Mouse (Mus musculus): ENCODE results near the gene Soga1.

Gene Soga1

DNA sequence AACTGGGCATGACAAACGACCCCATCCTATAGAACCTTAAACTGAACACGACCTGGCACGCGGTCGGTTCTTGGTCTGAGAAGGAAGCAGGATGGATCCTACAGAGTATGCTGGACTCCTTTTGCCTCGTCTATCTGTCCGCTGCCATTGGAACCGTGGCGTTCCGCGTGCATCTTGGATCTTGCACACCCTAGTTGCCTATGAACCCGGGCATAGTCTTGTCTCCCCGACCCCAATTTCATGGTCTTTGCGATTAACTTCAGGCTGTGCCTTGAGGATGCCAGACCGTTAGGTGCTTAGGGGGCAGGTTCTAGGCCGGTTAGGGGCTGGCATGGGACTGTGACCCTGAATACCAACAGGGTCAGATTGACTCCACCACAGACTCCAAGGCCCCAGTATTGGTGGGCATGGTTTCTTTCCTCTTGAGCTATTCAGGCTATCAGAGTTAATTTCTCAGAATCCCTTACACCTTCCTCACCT, 687 bp upstream of the Soga1 start:
- DNase-seq, result no peak

DNA sequence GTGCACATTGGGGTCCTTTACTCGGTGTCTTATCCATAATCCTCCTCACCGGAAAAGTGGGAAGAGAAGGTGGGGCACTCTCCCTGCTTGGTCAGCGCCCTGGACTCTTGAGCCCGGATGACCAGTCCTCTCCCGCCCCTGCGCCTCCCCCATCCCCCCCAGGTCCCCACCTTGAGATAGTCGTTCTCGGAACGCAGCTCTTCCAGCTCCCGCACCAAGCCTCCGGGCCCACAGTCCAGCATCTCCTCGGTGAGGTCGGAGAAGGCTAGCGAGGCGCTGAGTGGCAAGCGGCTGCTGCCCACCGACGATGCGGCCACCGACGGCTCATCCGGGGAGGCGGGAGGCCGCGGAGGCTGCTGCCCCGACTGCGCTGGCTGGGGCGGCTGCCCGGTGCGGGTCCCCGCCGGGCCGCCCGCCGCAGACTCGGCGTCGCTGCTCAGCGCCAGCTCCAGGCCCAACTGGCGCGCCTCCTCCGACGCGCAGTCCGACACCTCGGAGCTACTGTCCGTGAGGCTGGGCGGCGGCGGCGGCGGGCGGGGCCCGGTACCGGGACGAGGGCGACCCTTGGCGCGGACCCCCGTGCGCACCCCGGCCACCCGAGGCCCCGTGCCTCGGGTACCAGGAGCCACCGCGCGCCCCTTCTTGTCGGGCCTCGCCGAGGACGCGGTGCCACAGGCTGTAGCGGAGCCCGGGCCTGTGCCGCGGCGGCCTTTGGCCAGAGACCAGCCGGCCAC, 828 bp downstream of the Soga1 start:
- peak; percentile 38 to 60 for DNase-seq

DNA sequence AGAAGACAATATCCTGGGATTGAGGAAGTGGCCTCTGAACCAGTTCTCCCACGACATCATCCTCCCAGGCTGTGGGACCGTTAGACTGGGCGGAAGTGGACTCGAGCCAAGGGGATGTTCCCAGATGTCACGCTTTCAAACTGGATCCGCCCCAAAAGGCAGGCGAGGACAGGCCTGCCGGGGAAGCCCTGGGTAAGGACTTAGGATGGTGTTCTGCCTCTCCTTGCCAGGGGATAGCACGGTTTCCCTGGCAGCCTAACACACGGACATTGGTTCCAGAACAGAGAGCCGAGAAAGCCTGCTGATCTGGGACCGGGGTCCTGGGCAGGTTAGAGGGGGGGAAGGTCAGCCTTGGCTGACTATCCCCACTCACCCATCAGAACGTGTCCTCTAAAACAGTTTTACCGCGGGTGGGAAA, 1.4 kb downstream of the Soga1 start:
- peak; percentile 89 to 92 for DNase-seq

DNA sequence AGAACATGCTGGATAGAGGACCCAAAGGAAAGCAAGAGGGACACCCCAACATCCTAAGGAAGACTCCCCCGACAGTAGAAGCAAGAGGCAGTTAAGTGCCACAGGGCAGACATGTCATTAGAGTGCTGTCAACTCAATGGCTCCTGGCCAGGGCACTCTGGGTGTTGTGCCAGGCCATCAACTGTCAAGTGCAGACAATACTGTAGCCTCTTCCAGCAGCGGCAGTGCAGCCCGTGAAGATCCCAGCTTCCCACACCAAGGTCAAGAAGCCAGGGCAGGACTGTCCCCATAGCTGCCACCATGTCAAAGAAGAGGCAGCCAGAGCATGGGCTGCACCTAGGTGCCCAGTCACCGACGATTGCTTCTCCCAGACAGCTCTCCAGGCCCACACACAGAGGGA, 1.9 kb downstream of the Soga1 start:
- DNase-seq, result peak; percentile 37 to 56

DNA sequence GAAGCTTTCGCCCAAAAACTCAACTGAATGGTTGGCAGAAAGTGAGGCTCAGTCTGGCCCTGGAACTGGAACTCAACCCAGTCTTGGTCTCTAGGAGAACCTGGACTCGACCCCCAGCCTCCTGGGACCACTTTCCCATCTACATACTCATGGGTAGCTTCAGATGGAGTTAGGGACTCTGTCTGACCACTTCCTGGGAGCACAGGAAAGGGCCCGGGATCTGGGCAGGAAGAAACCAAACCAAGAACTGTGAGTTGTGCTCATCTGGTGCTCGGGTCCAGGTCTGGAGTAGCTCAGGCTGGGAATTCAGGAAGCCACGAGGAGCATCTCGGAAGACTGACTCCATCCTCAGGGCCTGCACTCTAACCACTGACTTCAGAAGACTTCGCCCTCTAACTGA, 2.5 kb downstream of the Soga1 start:
- DNase-seq, result no peak

DNA sequence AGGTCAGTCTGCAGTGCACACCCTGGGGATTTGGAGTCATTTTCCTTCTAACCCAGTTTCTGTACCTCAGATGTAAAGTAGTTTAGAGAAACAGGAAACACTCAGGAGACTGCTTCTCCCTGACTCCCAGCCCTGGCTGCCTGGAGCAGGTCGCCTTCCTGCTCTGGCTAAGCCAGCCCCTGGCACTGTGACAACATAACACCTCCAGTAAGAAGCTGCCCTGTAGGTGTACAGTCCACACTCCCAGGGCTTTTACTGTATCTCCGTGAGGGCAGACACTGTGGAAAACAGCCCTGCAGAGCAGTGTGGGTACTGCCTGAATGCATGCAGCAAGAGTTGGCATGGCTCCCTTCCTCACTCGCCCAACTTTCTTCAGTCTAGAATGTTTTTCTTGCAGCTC, 3.4 kb downstream of the Soga1 start:
- DNase-seq, result peak; percentile 50 to 61

DNA sequence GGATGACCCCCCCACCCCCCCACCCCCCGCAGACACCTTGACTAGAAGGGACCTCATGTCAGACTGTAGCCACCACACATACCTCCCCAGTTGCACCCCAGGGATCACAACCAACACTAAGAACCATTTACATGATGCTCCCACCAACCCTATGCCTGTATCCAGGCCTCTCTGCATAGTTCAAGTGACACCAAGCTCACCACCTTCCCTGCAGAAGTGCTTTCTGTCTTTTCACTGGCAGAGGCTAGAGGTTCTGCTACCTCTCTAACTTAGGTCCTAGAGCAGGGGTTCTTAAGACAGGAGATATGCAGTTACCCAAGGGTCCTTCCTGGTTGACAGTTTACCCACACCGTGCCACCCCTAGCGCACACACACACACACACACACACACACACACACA, 3.8 kb downstream of the Soga1 start:
- no peak for DNase-seq

DNA sequence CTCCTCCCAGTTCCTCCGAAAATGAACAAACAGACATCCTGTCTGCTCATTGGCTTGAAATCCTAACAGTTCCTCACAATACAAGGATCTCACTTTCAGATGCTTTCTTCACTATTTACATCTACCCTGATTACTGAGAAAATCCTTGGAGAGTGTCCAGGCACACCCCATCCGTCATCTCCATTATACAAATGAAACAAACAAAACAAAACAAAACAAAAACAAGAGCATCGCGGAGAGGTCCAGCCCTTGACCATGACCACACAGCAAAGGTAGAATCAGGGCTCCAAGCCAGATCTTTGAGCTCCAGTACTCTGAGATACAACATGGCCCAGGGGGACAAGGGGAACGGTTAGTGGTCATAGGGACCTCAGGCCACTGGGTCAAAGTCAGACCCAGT, 4.3 kb downstream of the Soga1 start:
- no peak for DNase-seq

DNA sequence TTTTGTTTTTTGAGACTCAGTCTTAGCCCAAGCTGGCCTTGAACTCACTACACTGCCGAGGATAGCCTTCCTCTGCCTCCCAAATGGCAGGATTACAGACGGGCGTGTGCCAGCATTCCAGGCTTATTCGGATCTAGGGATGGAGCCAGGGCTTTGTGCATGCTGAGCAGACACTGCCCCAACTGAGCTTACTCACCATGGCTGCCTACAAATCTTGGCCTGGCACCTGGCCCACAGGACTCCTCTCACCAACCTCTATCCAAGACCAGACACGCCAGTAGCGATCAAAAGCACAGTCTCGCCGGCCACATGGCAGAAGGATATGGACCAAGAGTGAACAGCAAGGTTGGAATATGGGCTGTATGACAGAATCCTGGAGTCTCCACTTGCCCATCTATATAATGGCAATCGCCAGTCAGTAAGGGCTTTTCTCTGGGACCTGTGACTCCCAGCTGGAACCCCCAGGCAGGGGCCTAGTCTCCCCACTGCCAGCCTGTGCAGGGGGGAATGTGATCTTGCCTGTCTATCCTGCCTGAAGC, 4.8 kb downstream of the Soga1 start:
- DNase-seq, result no peak

DNA sequence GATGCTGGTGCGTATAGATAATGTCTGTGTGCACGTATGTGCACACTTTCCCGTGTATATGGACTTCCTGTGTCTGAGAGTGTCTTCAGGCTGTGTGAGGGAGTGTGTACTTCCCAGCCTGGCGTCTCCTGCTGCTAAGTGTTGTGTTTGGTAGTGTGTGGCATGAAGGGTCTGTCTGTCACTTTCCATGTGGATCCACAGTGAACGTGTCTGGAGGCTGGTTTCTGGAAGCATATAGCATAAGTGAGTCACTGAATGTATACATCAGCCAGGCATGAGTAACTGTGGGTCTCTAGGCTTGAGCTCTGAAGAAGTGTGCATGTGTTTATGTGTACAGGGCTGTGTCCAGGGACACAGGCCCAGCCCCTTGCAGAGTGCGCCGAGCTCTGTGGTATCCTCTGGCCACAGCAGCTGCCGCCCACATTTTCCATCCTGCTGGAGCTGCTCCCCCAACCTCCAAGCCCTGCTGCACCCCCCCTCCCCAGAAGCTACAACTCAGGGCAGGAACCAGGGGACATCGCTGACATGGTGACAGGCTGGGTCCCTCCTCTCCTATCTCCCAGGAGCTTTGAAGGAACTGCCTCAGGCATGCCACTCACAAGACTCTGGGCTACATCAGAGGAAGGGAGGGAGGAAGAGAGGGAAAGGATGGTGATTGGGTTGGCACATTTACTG, 5.5 kb downstream of the Soga1 start:
- no peak for DNase-seq

DNA sequence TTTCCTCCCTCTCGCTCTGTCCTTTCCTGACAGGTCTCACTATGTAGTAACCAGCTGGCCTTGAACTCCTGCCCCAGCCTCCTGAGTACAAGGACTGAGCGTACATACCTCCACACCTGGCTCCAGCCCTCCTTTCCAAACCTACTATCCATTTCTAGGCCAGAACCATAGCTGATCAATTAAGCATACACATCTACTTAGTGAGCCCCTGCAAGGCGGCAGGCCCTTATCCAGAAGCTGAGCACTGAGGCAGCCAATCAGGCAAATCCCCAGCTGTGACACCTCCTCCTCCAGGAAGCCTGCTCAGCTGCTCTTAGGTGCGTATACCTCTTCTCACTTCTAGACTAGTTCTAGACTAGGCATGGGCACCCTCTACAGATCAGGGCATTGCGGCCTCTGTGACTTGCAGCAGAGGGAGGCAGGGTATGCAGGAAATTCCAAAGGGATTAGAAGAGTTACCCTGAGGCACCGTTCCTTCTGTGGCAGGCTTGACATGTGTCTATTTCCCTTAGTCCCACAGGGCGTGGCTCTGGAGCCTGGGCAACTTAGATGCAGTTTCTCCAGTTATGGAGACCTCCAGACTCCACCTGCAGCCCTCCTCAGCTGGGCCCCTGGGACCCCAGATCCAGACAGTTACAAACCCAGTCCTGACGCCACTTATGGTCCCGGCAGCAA, 6.6 kb downstream of the Soga1 start:
- no peak for DNase-seq

DNA sequence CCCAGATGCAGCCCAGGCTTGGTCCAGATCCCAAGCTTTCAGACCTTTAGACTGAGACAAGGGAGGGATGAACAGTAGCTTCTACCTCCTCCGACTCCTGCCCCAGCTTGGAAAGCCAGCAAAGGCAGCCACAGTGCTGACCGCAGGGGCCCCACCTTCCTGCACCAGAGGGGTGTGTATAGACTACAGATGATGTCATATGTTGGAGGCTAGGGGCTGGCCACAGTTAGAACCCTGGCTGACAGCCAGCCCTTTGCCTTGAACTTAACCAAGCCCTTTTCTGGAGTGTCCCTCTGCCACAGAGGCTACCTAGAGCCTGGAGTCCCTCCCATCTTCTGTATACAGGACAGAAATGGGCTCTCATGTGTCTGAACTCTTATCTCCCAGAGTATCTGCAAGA, 7.5 kb downstream of the Soga1 start:
- DNase-seq, result peak; percentile 65 to 78

DNA sequence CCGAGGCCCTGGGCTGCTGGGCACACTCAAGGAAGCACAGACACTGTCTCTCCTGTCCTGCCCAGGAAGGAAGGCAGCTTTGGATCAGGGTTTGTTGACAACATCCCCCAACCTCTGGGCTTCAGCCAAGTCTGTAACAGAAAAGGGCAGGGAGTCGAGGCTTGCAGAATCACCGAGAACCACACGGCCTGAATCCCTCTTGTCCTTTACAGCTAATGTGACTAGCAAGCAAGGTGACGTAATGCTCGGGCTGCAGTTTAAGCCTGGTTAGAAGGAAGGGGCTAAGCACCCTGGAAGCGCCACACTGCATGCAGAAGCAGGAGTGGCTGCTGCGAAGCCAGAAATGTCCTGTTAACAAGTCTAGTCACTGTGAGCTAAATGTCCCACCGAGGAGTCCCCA, 8.7 kb downstream of the Soga1 start:
- DNase-seq, result peak; percentile 64 to 71

DNA sequence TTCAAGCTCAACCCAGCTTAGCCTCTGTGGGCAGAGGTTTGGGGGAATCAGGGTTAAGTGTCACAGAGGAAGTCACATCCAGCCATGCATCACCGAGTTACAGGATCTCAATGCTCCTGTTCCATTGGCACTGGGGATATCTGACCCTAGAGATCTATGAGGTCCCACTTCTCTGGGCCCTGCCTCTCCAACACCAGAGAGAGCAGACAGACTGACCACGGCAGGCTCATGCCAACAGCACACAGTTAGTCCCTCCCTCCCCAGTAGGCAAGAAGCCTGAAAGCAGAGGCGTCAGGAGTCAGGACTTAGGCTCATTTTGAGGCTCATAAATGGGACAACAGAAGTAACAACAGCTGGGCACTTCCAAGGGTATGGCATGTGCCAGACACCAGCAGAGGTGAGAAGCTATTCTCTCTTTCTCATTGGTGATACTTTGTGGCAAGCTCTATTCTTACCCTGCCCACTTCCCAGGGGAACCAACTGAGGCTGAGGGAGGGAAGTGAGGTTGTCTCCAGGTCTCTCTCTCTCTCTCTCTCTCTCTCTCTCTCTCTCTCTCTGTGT, 9.2 kb downstream of the Soga1 start:
- DNase-seq, result no peak

DNA sequence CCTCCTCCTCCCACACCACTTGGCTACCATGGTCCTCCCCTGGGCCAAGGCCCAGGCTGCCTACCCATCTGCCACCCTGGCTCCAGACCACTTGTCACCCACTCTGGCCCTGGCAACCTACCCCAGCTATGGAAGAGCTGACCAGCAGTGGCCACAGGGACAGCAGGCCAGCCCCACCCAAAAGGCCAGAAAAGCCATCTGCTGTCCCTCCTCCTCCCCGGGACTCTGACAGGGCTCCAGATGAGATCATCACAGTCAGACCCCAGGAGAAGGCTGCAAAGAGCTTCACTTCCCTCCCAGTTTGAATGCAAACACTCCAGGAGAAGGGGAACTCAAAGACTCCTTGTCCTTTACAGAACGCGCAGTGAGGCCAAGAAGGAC, 9.7 kb downstream of the Soga1 start:
- DNase-seq, result peak in 1 of 2 experiments; percentile 37

DNA sequence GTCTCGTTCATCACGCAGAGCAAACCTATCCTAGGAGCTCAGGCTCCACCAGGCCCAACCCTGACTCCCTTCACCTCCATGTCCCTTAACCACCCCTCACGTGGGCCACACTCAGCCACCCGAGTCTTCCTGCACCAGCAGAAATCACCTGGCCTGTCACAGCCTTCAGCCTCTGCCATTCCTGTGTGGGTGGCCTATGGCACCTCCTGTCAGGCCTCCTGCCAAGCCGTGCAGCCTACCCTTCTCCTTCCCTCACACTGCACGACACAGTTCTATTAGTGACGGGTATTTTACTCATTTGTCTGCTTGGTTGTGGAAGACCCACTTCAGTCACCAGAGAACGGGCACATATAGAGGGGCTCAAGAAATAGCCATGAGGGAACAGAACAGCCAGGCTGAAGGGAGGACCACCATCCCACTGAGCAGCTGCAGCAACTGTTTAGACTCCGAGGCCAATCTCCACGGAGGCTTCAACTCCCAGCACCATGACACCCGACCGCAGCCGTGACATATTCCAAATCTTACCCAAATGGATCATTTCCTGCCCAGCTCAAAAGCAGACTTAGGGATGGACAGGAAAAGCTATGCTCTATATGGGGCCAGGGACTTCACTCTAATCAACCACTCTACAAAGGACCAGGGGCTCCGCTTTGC, 10.2 kb downstream of the Soga1 start:
- peak in 1 of 2 experiments; percentile 37 for DNase-seq

DNA sequence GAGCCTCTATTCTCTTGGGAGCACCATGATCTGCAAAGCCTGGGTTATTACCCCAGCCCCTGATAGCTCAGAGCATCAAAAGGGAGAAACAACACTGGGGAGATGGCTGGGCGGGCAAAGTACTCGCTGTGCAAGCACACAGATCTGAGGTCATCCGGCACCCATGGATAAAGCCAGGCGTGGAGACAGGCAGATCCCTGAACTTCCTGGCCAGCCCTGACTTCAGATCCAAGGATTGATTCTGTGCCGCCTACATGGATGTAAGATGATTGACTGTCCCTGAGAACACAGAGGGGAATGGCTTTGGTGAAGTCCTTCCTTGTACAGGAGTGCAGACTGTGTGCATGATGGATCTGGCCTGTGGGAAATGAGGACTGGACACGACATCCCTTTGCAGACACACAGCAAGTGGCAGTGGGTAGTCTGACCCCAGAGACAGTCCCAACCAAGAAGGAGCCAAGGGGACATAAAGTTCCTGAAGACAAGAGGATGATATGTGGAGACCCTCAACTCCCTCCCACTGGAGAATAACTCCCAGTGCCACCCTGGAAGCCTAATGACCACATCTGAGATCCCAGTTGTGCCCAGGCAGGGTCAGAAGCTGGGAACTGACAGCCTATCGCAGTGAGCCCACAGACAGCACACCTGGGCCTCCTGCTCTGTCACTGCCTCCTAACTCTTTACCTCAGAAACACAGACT, 12.2 kb downstream of the Soga1 start:
- DNase-seq, result no peak

DNA sequence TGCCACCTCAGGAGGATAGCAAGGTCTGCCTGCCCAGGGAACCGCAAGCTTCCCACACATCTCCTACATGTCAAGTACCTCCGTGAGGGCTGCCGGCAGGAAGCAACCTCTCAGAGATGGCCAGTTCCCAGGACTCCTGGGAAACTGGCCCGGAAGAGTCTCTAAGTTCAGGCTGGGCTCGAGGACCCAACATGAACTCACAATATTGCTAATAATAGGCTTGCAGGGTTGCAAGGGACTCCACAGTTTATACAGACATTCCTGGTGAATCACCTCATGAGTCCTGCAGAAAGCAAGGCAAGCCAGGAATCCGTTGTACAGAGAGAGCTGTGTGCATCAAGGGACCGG, 13.2 kb downstream of the Soga1 start:
- DNase-seq, result peak in 1 of 2 experiments; percentile 43

DNA sequence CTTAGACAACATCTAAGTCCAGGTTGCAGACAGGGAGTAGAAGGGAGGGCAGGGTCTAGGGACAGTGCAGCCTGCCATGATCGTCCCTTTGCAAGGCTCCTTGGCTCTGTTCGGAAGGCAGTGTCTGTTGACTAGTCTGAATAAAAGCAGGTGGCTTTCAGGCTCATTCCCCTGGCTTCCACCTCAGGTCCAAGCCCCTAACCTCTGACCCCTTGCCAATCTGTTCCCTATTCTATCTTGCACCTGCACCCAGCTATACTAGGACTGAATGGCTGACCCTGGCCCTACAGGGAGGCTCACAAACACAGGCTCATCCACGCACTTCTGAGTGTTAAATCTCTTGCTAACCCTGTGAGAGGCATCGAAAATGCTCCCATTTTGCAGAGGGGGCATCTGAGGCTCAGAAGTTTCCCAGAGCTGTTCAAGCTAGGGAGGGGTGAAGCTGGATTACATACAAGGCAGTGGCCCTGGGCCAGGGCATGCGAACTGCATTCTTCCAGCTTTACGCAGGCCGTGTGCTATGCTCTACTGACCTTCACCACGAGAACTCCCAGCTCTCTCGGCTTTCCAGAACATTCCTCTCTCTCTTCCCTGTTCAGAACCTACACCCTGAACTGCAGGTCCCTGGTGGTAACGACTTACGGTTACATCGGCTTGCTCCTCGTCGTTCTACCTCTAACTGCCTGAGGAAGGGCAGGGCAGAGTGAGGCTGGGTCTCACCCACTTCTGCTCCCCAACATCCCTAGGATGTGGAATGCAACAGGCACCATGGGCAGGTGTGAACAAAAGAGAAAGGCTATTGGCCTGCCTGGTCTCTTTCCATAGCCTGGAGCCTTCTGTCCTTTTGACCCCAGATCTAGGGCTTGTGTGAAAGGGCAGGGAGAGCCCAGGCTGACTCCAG, 13.8 kb downstream of the Soga1 start:
- DNase-seq, result peak; percentile 55 to 74

DNA sequence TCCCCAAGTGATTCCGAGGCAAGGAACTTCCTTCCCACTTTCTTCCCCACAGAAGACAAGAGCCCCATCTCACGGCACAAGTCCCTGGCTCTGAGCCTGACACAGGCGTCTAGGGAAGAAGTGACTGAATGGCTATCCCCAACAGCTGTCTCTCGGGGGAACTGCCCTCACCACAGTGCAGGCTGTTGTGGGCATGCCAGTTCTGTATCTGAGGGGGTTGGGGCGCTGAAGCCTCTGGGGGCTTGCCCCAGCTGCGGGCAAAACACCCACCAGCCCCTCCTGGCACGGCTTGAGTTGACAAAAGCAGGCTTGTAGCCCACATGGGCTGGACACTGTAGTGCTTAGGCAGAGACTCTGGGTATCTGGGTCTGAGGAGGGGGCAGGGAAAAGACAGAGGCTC, 14.9 kb downstream of the Soga1 start:
- no peak for DNase-seq

DNA sequence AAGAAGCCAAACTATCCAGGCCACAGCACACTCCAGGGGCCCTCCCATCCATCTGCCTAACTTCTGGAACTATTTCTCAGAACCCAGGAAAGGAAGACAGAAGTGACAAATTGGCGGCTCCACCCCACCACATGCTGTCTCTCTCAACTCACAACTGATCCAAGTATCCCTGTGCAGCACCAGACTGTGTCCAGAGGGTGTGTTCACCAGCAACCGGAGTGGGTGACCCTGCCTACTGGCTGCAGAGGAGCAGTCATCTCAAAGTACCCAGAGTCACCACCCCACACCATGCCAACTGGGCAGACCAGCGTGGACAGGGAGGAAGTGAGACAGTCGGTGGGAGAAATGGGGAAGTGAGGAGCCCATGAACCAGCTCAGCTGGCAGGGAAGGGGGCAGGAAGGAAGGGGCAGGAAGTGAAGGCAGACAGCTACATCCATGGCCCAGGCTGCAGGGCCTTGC, 15.8 kb downstream of the Soga1 start:
- DNase-seq, result no peak

Data from kidney, postnatal 4 days (tissue).